Mouse (Mus musculus): ENCODE data around the gene Akr1e1.
A peak's percentile ranks its signal among the peaks of the same experiment; 100 is the strongest.

DNA sequence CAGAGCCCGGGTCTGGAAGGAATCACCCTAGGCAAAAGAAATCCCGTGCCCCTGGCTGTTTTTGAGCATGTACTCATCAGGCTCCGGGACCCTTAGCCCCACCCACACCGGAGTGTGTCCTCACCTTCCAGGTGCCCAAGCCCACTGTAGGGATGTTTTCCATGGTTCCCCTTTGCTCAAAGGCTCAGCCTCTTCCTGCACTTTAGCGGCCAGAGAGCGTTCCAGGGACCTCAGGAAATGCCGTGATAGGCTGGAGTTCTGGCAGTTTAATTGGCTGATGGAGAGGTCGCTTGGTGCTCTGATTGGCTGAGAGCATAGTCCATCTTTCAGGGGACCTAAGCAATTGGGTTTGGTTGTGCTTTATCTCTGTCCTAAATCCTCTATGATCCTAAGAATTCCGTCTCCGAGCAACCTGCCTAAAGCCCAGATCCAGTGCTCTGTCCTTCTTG lies at the start of gene Akr1e1:
- peak; percentile 69 for TF ChIP-seq POLR2A (IDR thresholded peaks at IDR 0.05; ENCODE audit: low read depth, low read length)
- no peak for TF ChIP-seq CTCF (conservative IDR thresholded peaks at IDR 0.05; ENCODE audit: insufficient read depth, insufficient read length, low read depth, low read length)
